Mouse (Mus musculus): Measurements from ENCODE around the gene Itgal.

DNA sequence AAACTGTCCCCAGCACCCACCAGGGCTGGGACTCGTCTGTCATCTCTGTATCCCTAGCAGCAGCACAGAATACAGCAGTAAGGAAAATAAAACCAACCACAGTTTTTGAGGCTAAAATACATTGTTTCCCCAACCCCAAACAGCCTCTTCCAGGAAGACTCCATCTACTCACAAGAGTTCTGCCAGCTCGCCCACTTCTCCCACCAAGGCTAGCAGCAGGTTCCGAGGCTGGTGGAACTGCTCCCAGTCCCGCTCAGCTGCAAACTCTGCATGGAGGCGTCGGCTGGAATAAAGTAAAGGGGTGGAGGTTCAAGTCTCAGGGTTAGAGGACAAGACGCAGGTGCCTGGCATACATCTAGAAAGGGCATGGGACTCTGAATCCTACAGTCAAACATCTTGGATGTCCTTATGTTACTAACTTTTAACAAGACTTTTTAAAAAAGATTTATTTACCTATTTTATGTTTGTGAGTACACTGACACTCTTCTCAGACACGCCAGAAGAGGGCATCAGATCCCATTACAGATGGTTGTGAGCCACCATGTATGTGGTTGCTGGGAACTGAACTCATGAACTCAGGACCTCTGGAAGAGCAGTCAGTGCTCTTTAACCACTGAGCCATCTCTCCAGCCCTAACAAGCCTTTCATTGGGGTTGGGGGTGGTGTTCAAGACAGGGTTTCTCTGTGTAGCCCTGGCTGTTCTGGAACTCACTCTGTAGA is 36.7 kb upstream of the Itgal start:
- TF ChIP-seq CTCF (IDR thresholded peaks at IDR 0.05; ENCODE audit: low read depth) (peak; percentile 31), EP300 (IDR thresholded peaks at IDR 0.05; ENCODE audit: low read depth) (no peak)
